Mouse (Mus musculus) c-Kit-positive CD71-negative TER-119-negative erythroid progenitor cells, embryonic 14.5 days (primary cell): ENCODE measurements at regions not wholly inside any gene's neighbourhood (a gene's known extent, or its start where the extent isn't known, plus 50 kb on each side); places are given as distances from the start of the nearest gene placed in this dataset.
A peak's percentile ranks its signal among the peaks of the same experiment; 100 is the strongest.

Experiments
- DNase-seq: peaks from one replicate; pipeline ENCODE4 v3.0.0-alpha.2; 2013; ENCODE audit warnings: low read depth

DNA sequence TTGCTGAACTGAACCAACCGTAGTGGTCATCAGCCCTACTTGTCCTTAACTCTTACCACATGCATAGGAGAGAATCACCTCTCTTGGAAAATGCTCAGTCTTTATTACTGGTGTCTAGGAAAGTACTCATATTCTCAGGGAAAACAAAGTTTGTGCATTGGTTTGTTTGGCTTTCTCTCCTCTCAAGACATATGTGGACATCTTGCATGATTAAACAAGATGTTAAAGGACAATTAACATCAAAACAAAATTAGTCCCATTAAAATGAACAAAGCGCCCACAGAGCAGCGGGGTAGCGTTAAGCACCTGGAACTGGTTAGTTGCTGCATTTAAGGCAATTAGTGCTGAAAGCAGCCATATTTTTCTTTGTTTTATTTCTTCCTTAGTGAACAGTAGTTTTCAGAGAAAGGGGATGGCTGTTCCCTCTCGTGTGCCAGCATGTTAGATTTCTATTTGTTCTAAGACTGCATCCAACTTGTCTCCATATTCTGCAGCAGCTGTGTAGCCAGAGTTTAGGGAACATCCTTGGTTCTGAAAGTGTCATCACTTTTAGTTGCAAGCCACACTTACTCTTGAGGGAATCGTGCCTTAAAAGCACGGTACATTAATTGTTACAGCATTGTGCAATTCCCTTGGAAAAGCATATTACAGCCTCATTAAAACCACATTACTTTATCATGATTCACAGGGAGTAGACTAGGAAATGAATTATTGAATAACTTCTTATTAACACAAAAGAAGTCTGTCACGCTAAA is 137.7 kb downstream of the Ube2u start:
- no peak for DNase-seq

DNA sequence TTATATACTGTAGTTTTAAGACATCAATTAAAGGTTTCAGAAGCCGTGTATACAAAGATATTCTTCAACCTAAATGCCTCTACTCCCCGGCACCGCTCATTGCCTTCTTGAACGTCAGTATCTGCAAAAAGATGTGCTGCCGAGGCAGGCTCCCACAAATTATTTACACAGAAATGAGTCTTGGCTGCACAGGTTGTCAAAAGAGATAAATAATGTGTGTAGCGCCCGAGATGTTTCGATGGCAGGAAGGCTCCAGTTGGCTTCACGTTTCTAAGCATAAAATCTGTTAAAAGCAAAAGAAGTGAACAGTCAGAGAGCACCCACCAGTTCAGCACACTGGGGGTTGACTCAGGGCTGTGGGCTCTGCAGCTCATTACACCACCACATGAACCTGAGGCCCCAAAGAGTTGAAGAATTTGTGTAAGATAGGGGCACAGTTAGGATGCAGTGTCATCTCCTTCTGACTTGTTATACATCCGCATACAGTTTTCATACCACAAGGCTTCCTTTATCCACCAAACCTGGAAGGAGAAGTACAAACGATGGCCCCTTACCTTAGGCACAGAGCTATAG is 138.4 kb downstream of the Ube2u start:
- DNase-seq = no peak

DNA sequence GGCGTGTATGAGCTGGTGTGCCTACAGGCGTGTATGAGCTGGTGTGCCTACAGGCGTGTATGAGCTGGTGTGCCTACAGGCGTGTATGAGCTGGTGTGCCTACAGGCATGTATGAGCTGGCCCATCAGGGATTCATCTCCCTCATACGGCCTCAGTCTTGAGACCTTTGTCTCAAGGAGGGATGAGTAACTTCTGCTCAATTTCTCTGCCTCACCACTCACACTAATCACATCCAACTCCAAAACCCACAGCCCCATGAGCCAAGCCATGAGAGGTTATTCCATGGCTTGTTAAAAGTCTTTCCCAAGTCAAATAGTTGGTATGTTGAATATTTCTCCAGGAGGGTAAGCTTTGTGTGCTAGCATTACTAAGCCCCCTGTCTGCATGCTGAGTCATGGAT is 146.0 kb downstream of the Ube2u start:
- DNase-seq = no peak

DNA sequence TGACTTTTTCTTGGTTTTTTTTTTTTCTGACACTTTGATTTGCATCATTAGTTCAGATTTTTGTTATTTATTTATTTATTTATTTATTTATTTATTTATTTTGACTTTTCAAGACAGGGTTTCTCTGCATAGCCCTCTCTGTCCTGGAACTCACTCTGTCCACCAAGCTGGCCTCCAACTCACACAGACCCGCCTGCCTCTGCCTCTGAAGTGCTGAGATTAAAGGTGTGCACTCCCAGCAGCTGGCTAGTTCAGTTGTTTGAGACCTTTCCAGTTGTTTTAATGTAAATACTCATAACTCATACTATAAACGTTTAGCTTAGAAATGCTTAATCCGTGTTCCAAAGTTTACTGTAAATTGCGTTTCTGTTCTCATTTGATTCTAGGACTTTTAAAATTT is 147.9 kb downstream of the Ube2u start:
- no peak for DNase-seq

DNA sequence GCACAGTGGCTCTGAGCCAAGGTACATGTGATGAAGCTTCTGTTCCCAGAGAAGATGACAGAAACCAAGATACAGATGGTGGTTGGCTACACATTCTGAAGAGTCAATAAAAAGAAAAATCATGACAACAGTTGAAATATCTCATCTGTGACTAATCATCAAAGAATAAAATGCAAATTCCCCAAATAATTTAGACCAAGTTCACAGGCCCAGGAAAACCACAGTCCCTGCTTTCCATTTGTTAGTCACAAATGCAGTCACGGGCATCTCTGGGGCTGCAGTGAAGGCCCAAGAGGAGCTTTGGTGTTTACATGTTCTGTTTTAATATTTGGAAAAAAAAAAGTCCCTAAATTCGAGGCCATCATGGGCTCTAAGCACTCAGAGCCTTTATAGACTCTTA is 142.1 kb upstream of the Cachd1 start:
- DNase-seq = no peak

DNA sequence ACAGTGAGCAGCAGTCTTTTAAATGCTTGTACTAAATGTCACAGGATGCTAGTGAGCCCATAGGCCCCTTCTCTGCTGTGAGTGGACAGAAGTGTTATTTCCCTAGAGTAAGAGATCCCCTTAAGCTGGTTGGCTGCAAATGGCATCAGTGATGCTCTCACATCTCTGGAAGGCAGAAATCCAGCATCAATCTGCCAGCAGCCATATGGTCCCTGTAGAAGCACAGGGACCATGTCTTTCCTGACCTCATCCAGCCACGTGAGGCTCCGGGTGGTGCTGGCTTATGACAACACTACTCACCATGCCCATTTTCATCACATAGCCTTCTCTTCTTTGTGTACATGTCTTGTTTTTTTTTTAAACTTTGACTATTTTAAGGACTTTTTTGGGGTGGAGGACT is 138.9 kb upstream of the Cachd1 start:
- no peak for DNase-seq

DNA sequence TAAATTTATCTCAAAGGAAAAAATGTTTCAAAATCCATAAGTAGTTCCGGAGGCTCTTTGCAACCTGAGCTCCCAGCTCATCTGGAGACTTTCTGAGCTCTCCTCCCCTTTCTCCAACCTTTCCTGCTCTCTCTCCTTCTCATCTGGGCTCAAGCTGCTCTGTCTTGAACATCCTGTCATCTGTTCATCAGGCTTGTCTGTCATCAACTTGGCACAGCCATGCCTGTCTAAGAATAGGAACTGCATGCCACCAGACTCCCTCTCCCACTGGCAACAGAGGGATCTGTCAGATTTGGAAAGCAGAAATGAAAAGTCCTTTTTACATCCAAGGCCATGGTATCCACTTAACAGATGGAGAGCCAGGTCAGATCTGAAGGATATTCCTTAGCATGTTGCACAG is 115.3 kb upstream of the Cachd1 start:
- DNase-seq = no peak

DNA sequence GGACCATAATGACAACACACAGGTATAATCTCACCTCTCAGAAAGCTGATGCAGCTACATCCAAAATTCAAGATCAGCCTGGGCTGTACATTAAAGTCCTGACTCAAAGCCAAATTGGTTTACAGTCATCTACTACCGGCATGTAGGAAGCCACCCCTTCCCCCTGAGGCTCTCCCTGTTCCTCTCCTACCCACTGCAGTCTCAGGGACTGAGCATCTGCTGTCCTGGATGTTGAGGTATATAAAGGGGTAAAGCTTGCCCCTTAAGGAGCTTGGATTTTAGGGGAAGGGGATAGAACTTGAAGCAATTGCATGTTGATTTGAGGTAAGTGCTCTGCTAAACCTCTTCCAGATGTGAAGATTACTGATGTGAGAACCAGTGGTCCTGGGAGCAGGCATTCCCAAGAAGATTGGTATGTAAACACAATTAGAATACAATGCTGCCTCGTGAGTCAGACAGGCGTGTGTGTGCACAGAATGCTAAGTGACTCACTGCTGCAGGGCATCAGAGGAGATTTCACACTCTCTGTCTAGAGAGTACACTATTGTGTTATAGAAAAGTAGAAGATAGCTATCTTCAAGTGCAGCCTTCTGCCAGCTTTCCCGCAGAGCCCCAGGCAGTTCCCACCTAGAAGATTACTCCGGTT is 111.7 kb upstream of the Cachd1 start:
- no peak for DNase-seq

DNA sequence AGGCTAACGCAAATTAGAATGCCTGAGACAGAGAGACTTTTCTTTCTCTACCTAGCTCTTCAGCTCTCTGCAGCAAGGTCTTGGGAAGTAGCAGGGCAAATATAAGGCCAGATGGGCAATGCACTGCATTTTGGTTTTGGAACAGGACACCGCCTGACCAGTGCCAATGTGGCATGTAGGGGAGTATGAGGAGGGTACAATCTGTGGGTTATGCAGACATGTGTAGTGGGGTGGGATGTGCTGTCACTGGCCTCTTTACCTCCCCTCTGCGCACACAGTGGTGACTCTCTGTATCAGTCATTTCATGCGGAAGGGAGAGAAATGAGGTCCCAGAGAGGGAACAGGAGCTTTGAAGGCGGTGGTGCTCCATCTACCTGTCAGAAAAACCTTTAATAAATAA is 105.9 kb upstream of the Cachd1 start:
- no peak for DNase-seq

DNA sequence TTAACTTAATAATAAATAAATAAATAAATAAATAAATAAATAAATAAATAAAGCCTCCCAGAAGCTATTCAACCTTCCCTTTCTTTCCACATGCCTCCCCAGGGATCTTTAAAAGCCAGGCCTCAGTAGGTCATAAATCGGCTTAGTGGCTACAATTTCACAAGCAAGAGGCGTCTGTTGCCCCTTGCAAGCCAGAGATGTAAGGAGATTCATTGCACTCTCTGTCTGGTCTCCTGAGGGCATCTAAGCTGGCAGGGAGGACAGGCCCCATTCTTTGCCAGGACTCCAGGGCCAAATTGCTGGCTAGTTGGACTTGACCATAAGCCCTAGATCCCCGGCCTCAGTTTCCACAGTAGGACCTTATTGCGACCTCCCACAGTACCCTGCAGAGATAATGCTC is 101.6 kb upstream of the Cachd1 start:
- no peak for DNase-seq

DNA sequence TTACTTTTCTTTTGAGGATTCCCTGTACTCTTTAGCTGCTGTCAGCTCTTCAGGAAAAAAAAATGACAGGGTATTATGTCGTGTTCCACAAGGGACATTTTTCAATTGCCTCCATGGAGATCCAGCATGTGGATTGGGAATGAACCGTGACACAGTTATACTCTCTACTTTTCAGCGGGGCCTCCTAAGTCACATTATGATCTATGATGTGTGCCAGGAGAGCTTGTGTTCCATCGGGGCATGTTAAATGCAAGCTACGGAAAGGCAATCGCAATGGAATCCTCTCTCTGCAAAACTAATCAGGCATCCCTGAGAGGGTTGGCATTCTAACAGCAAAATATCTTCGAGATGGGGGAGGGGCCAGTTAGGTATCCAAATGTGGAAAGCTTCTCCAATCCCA is 92.7 kb upstream of the Cachd1 start:
- DNase-seq = no peak

DNA sequence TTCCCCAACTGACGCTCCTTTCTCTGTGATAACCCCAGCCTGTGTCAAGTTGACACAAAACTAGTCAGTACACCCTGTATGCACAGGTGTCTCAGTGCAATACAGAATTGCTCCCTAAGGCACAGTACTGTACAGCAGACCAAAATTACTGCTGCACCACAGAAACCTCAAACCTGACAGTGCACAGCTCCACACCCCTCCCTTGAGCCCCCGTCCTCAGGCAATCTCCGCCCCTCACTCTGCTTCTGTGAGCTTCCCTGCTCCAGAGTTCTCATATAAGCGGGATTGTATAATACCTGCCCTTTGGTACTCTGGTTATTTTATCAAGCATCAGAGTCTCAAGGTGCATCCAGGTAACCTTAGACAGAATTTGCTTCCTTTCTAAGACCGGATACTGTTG is 76.5 kb upstream of the Cachd1 start:
- DNase-seq = no peak

DNA sequence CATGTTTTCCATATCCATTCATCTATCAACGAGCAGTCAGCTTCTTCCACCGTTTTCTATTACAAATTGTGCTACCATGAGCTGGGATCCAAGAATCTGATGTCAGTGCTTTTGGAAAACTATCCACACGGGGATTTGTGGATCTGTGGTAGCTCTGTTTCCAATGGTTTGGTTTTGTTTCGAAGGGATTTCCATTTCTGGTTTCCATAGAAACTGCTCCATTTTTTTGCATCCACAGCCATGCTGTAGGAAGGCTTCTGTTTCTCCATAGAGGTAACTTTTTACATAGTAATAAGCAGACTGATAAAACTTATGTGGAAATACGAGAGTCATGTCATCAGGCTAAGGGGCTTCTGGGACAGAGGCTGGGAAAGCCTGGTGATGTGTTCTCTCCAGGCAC is 76.1 kb upstream of the Cachd1 start:
- DNase-seq = no peak

DNA sequence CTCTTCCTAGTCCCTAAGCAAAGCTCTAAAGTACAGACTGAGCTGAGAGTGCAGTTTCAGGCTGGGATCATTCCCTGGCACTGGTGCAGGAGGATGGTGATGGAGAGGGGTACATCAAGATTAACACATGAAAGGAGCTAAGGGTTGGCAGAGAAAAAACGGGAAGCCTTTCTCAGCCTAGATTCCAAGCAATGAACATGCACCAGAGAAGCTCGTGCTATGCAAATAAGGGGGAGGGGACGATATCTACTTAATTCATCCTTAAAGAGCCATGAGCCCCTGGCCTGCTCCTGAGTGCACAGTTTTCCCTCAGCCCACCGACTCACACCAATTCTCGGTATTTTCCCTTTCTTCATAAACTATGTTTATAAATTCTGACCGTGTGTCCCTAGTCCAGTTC is 70.5 kb upstream of the Cachd1 start:
- no peak for DNase-seq

DNA sequence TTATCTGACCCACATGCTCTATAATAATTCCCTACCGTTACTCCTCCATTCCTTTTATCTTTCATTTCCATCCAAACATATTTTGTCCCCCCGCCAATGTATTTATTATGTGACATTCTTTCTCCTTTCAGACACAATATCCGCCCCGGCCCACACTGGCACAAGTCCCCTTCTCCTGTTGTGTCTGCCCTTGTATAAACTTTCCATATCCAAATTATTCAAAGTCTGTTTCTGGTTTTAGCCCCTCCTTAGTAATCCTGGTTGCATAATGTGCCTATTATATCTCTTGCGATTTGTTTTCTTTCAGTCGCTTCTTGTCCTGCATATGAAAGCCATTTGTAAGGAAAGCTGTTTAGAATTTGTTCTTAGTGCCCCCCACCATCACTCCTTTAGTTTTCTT is 69.3 kb upstream of the Cachd1 start:
- no peak for DNase-seq

DNA sequence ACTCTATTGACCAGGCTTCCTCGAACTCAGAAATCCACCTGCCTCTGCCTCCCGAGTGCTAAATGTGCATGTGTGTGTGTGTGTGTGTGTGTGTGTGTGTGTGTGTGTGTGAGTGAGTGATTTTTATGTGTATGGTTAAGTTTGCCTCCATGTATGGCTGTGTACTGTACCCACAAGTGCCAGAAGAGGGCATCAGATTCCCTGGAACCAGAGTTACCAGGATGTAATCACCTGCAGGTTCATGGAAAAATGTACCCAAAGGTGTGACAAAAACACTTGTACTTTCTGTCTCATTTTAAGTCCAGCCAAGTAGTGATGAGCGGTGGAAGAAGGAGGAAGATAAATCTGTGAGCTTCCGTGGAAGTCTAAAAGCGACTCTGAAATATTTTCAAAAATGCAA is 68.2 kb upstream of the Cachd1 start:
- no peak for DNase-seq

DNA sequence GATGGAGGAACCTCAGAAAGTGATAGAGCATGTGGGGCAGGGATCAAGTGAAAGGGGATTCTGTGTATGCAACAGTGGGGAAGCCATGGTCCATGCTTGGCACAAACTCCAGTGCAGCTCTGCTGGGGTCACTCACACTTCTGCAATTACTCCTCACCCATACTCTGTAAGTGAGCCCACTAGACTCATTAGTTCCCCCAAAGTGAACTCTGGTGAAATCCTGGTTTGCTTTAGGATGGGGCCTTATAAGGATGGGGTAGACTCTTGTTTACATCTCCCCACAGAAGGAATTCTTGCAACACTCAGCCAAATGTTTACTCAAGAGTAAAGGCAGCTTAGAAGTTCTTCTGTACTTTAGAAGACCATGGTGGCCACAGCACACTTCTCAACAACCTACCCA is 62.2 kb upstream of the Cachd1 start:
- DNase-seq = no peak

DNA sequence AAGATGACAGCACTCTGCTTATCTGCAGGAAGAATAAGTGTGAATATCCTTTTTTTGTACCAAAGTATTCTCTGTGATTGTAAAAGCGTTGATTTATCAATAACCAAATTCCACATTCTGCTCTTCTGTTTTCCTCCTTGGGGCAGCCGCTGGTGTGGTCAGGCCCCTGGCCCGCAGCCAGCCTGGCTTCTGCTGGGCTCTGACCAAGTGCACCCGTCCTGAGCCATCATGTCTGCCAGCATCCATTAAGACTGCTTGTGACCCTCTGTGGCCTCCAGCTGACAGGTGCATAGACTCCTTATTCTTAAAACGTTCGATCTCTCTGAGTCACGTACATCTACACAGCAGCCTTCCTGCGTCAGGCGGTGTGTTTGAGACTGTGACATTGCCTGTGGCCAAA is 58.9 kb upstream of the Cachd1 start:
- DNase-seq = no peak

DNA sequence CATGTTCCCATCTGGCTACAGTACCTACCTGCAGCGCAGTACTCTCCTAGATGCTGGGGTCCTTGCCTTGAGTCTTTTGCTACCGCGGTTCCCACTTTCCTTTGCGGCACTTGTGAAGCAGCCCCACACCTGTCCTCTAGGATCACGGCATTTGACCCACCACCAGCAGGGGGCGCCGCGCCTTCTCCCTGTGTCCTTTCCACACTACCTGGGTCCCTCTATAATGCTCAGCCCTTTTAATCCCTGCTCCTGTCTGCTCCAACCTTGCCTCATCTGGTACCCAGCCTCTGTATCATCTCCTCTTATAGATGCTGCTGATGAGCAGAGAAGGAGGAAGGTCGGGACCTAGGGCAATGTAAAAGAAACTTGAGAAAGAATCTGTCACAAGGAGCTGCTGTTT is 53.9 kb upstream of the Cachd1 start:
- DNase-seq = peak; percentile 13

DNA sequence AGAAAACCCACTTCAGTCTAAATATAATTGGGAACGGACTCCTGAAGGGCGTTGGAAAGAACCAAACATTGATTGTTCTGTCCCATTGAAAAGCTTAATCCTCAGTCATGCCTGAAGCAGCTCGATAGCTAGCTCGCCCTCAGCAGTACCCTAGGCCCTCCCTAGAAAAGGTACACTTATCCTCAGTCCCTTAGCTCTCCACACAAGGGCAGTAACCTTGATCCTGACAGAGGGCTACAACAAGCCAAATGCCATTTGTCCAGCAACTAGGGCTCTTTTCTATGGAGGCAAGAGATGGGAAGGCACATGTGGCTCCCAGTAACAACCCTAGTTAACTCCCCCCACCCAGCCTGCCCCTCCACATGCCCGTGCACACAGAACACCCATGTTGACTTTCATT is 53.4 kb upstream of the Cachd1 start:
- DNase-seq = no peak

DNA sequence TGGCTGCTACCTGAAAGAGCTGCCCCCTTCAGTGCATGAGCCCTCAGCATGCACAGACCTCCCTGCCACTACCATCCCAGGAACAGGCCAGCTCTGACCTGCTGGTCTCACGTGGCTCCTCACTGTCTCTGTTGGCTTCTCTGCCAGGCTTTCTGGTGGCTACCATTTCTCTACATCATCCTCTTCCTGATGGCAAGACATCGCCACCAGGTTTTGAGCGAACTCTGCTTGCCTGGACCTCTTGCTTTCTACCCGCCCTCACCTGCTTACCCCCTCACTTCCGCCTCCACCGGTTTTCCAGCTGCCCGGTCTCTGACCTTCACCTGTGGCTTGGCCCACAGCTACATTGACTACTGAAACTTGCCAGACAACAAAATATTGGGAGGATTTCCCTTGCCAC is 50.7 kb upstream of the Cachd1 start:
- DNase-seq = no peak

DNA sequence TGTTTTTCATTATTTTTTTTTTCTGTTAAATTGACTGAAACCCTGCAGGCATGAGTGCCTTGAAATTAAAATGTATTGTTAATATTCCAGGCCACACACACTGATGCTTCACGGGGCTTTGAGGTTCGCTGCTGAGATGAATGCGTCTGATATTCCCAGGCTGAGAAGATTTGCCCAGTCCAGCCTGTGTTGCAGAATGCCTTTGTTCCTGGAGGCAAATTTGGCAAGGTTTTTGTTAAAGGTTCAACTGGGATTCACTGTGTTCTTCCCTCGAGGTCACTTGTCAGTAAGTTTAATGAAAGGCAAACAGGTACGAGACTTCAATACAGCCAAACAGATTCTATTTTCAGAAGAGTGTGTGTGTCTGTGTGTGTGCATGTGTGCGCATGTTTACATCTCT is 50.0 kb upstream of the Cachd1 start:
- DNase-seq = no peak
